Mouse (Mus musculus): Measurements from ENCODE around the gene Sparcl1. TPM values are rescaled to one million over a fixed set of nuclear protein-coding genes. Genes with fewer than 3 reads are reported as not detected.

The Sparcl1 gene
- polyA plus RNA-seq, 1 experiment = 3.8 TPM

- no peak overlapping the region for H3K4me3 ChIP-seq (replicated peaks; ENCODE audit: control insufficient read depth, low read depth, low read length)
- H3K27ac ChIP-seq (ENCODE audit: control insufficient read depth, insufficient read depth, low read depth, low read length, poor library complexity) = no peak overlapping the region
- TF ChIP-seq POLR2A (IDR thresholded peaks at IDR 0.05; ENCODE audit: borderline replicate concordance, control insufficient read depth, low read depth, low read length) (no peak), CTCF (IDR thresholded peaks at IDR 0.05; ENCODE audit: control insufficient read depth, insufficient read depth, low read length) (no peak)
- H3K4me1 ChIP-seq (ENCODE audit: control insufficient read depth, insufficient read depth, low read length) = no peaks in the 10 kb centered on the region; the same call in 1 of the 2 replicates
- 89% methylated on average over 1 of the region's 1 CpGs for WGBS
These were observed 76.8 kb downstream of the Sparcl1 start for GRCm38 (mm10) chr5:104036686-104037085.

GRCm38 (mm10) chr5:104035824-104036223, 77.7 kb downstream of the Sparcl1 start:
- H3K4me3 ChIP-seq (replicated peaks; ENCODE audit: control insufficient read depth, low read depth, low read length) = no peak overlapping the region
- WGBS = 63% methylated on average over 1 of the region's 1 CpGs
- no peak overlapping the region for H3K27ac ChIP-seq (ENCODE audit: control insufficient read depth, insufficient read depth, low read depth, low read length, poor library complexity)
- no peaks in the 10 kb centered on the region; the same call in 1 of the 2 replicates for H3K4me1 ChIP-seq (ENCODE audit: control insufficient read depth, insufficient read depth, low read length)
- TF ChIP-seq CTCF (IDR thresholded peaks at IDR 0.05; ENCODE audit: control insufficient read depth, insufficient read depth, low read length) (no peak), POLR2A (IDR thresholded peaks at IDR 0.05; ENCODE audit: borderline replicate concordance, control insufficient read depth, low read depth, low read length) (no peak)

GRCm38 (mm10) chr5:104035066-104035465, 78.5 kb downstream of the Sparcl1 start:
- H3K4me1 ChIP-seq (ENCODE audit: control insufficient read depth, insufficient read depth, low read length) = no peaks in the 10 kb centered on the region; the same call in 1 of the 2 replicates
- H3K27ac ChIP-seq (ENCODE audit: control insufficient read depth, insufficient read depth, low read depth, low read length, poor library complexity) = no peak overlapping the region
- TF ChIP-seq POLR2A (IDR thresholded peaks at IDR 0.05; ENCODE audit: borderline replicate concordance, control insufficient read depth, low read depth, low read length) (no peak), CTCF (IDR thresholded peaks at IDR 0.05; ENCODE audit: control insufficient read depth, insufficient read depth, low read length) (no peak)
- H3K4me3 ChIP-seq (replicated peaks; ENCODE audit: control insufficient read depth, low read depth, low read length) = no peak overlapping the region

- Histone ChIP-seq H3K4me3 (replicated peaks; ENCODE audit: control insufficient read depth, low read depth, low read length) (no peak overlapping the region), H3K27ac (ENCODE audit: control insufficient read depth, insufficient read depth, low read depth, low read length, poor library complexity) (no peak overlapping the region), H3K4me1 (ENCODE audit: control insufficient read depth, insufficient read depth, low read length) (no peaks in the 10 kb centered on the region; the same call in 1 of the 2 replicates)
- TF ChIP-seq POLR2A (IDR thresholded peaks at IDR 0.05; ENCODE audit: borderline replicate concordance, control insufficient read depth, low read depth, low read length) (no peak), CTCF (IDR thresholded peaks at IDR 0.05; ENCODE audit: control insufficient read depth, insufficient read depth, low read length) (no peak)
- 86% methylated on average over 2 of the region's 2 CpGs for WGBS
These were observed 81.0 kb downstream of the Sparcl1 start for GRCm38 (mm10) chr5:104032434-104033097.

Other genes starting within 250 kb of the Sparcl1 start
- gene Klhl8, start 202.5 kb downstream of the Sparcl1 start, polyA plus RNA-seq (2011; ENCODE audit: insufficient read depth, insufficient read length, low replicate concordance, missing spikeins) = 0.95 and 1.5 TPM in 2 replicates
- gene Hsd17b13, start 136.3 kb downstream of the Sparcl1 start, polyA plus RNA-seq (2011; ENCODE audit: insufficient read depth, insufficient read length, low replicate concordance, missing spikeins) = not detected in 2 replicates
- gene Hsd17b11, start 91.8 kb downstream of the Sparcl1 start, polyA plus RNA-seq (2011; ENCODE audit: insufficient read depth, insufficient read length, low replicate concordance, missing spikeins) = 13.6 and 36.5 TPM in 2 replicates
- gene Nudt9, start 67.4 kb downstream of the Sparcl1 start, polyA plus RNA-seq (2011; ENCODE audit: insufficient read depth, insufficient read length, low replicate concordance, missing spikeins) = 32.5 and 34.8 TPM in 2 replicates
- not detected in 2 replicates for gene Gm17660, start 36.1 kb downstream of the Sparcl1 start, polyA plus RNA-seq (2011; ENCODE audit: insufficient read depth, insufficient read length, low replicate concordance, missing spikeins)
- not detected in 2 replicates for gene Dspp, start 57.0 kb upstream of the Sparcl1 start, polyA plus RNA-seq (2011; ENCODE audit: insufficient read depth, insufficient read length, low replicate concordance, missing spikeins)
- gene Dmp1, start 88.9 kb upstream of the Sparcl1 start, polyA plus RNA-seq (2011; ENCODE audit: insufficient read depth, insufficient read length, low replicate concordance, missing spikeins) = 1.3 TPM in 1 of 2 replicates, not detected in the other
- gene Ibsp, start 185.4 kb upstream of the Sparcl1 start, polyA plus RNA-seq (2011; ENCODE audit: insufficient read depth, insufficient read length, low replicate concordance, missing spikeins) = 63.2 and 88.6 TPM in 2 replicates
- gene Mepe, start 211.6 kb upstream of the Sparcl1 start, polyA plus RNA-seq (2011; ENCODE audit: insufficient read depth, insufficient read length, low replicate concordance, missing spikeins) = not detected in 2 replicates